Mouse (Mus musculus): ENCODE results near the gene Apom. TPM values are rescaled to one million over a fixed set of nuclear protein-coding genes. Genes with fewer than 3 reads are reported as not detected.

Apom gene
- polyA plus RNA-seq, 1 experiment from 2014 or later: 10.4 TPM

- Histone ChIP-seq H3K9ac (ENCODE audit: low read depth, low read length) (no peak overlapping the region), H3K9me3 (ENCODE audit: control insufficient read depth, low read length) (no peaks in the 10 kb centered on the region), H3K27me3 (ENCODE audit: control insufficient read depth, insufficient read depth, low read length) (no peaks in the 10 kb centered on the region), H3K4me3 (ENCODE audit: low read length) (no peak overlapping the region), H3K27ac (ENCODE audit: low read depth, low read length) (no peak overlapping the region), H3K4me2 (replicated peaks; ENCODE audit: low read depth, low read length) (no peak overlapping the region), H3K36me3 (ENCODE audit: control insufficient read depth, insufficient read depth, low read length) (peaks cover 15% of the 10 kb centered on the region), H3K4me1 (ENCODE audit: control insufficient read depth, insufficient read depth, low read length) (peaks cover 12% of the 10 kb centered on the region)
- 61% methylated on average over 2 of the region's 2 CpGs for WGBS
- ATAC-seq (ENCODE audit: low FRiP score, low TSS enrichment): no peak
These were observed 43.7 kb downstream of the Apom start for GRCm38 (mm10) chr17:35088151-35088550.

GRCm38 (mm10) chr17:35085208-35085865, 46.5 kb downstream of the Apom start, which contains the start of gene Ly6g6f:
Gene Ly6g6f, minus strand, starts transcription at chr17:35085610.
- Histone ChIP-seq H3K9ac (ENCODE audit: low read depth, low read length) (no peak within 1 kb of the TSS), H3K36me3 (ENCODE audit: control insufficient read depth, insufficient read depth, low read length) (no peaks in the 10 kb centered on the region), H3K9me3 (ENCODE audit: control insufficient read depth, low read length) (no peaks in the 10 kb centered on the region), H3K4me1 (ENCODE audit: control insufficient read depth, insufficient read depth, low read length) (peaks cover 7% of the 10 kb centered on the region), H3K27ac (ENCODE audit: low read depth, low read length) (no peak within 1 kb of the TSS), H3K4me3 (ENCODE audit: low read length) (no peak within 1 kb of the TSS), H3K4me2 (replicated peaks; ENCODE audit: low read depth, low read length) (no peak within 1 kb of the TSS), H3K27me3 (ENCODE audit: control insufficient read depth, insufficient read depth, low read length) (no peaks in the 10 kb centered on the region)
- ATAC-seq (ENCODE audit: low FRiP score, low TSS enrichment): no peak
- 85% methylated on average over 7 of the region's 7 CpGs for WGBS

GRCm38 (mm10) chr17:35083929-35084497, 47.8 kb downstream of the Apom start:
- no peaks in the 10 kb centered on the region for H3K9me3 ChIP-seq (ENCODE audit: control insufficient read depth, low read length)
- no peak overlapping the region for H3K9ac ChIP-seq (ENCODE audit: low read depth, low read length)
- H3K27me3 ChIP-seq (ENCODE audit: control insufficient read depth, insufficient read depth, low read length): no peaks in the 10 kb centered on the region
- H3K4me3 ChIP-seq (ENCODE audit: low read length): no peak overlapping the region
- H3K4me1 ChIP-seq (ENCODE audit: control insufficient read depth, insufficient read depth, low read length): no peaks in the 10 kb centered on the region
- no peak for ATAC-seq (ENCODE audit: low FRiP score, low TSS enrichment)
- H3K27ac ChIP-seq (ENCODE audit: low read depth, low read length): no peak overlapping the region
- 85% methylated on average over 3 of the region's 3 CpGs for WGBS
- no peaks in the 10 kb centered on the region for H3K36me3 ChIP-seq (ENCODE audit: control insufficient read depth, insufficient read depth, low read length)
- no peak overlapping the region for H3K4me2 ChIP-seq (replicated peaks; ENCODE audit: low read depth, low read length)

GRCm38 (mm10) chr17:35082841-35083576, 48.8 kb downstream of the Apom start:
- Histone ChIP-seq H3K4me3 (ENCODE audit: low read length) (no peak overlapping the region), H3K4me2 (replicated peaks; ENCODE audit: low read depth, low read length) (no peak overlapping the region), H3K36me3 (ENCODE audit: control insufficient read depth, insufficient read depth, low read length) (no peaks in the 10 kb centered on the region), H3K9ac (ENCODE audit: low read depth, low read length) (no peak overlapping the region), H3K9me3 (ENCODE audit: control insufficient read depth, low read length) (no peaks in the 10 kb centered on the region), H3K4me1 (ENCODE audit: control insufficient read depth, insufficient read depth, low read length) (no peaks in the 10 kb centered on the region), H3K27me3 (ENCODE audit: control insufficient read depth, insufficient read depth, low read length) (peaks cover 2% of the 10 kb centered on the region; the same call in 1 of the 2 replicates), H3K27ac (ENCODE audit: low read depth, low read length) (no peak overlapping the region)
- 81% methylated on average over 16 of the region's 16 CpGs for WGBS
- no peak for ATAC-seq (ENCODE audit: low FRiP score, low TSS enrichment)

- Histone ChIP-seq H3K9me3 (ENCODE audit: control insufficient read depth, low read length) (no peaks in the 10 kb centered on the region), H3K4me2 (replicated peaks; ENCODE audit: low read depth, low read length) (no peak overlapping the region), H3K9ac (ENCODE audit: low read depth, low read length) (no peak overlapping the region), H3K36me3 (ENCODE audit: control insufficient read depth, insufficient read depth, low read length) (no peaks in the 10 kb centered on the region), H3K4me1 (ENCODE audit: control insufficient read depth, insufficient read depth, low read length) (peaks cover 9% of the 10 kb centered on the region; the same call in 1 of the 2 replicates), H3K27ac (ENCODE audit: low read depth, low read length) (no peak overlapping the region), H3K27me3 (ENCODE audit: control insufficient read depth, insufficient read depth, low read length) (peaks cover 2% of the 10 kb centered on the region; the same call in 1 of the 2 replicates), H3K4me3 (ENCODE audit: low read length) (no peak overlapping the region)
- ATAC-seq (ENCODE audit: low FRiP score, low TSS enrichment): no peak
- WGBS: 90% methylated on average over 4 of the region's 4 CpGs
These were observed 51.1 kb downstream of the Apom start for GRCm38 (mm10) chr17:35080710-35081109.

GRCm38 (mm10) chr17:35080248-35080647, 51.6 kb downstream of the Apom start:
- Histone ChIP-seq H3K4me1 (ENCODE audit: control insufficient read depth, insufficient read depth, low read length) (peaks cover 9% of the 10 kb centered on the region; the same call in 1 of the 2 replicates), H3K27me3 (ENCODE audit: control insufficient read depth, insufficient read depth, low read length) (peaks cover 2% of the 10 kb centered on the region; the same call in 1 of the 2 replicates), H3K9me3 (ENCODE audit: control insufficient read depth, low read length) (peaks cover 2% of the 10 kb centered on the region; the same call in 1 of the 2 replicates), H3K4me3 (ENCODE audit: low read length) (no peak overlapping the region), H3K27ac (ENCODE audit: low read depth, low read length) (no peak overlapping the region), H3K36me3 (ENCODE audit: control insufficient read depth, insufficient read depth, low read length) (no peaks in the 10 kb centered on the region), H3K9ac (ENCODE audit: low read depth, low read length) (no peak overlapping the region), H3K4me2 (replicated peaks; ENCODE audit: low read depth, low read length) (no peak overlapping the region)
- no peak for ATAC-seq (ENCODE audit: low FRiP score, low TSS enrichment)
- WGBS: 35% methylated on average over 6 of the region's 6 CpGs

- peaks cover 3% of the 10 kb centered on the region; the same call in 1 of the 2 replicates for H3K9me3 ChIP-seq (ENCODE audit: control insufficient read depth, low read length)
- no peaks in the 10 kb centered on the region for H3K36me3 ChIP-seq (ENCODE audit: control insufficient read depth, insufficient read depth, low read length)
- ATAC-seq (ENCODE audit: low FRiP score, low TSS enrichment): no peak
- H3K9ac ChIP-seq (ENCODE audit: low read depth, low read length): no peak overlapping the region
- peaks cover 2% of the 10 kb centered on the region; the same call in 1 of the 2 replicates for H3K27me3 ChIP-seq (ENCODE audit: control insufficient read depth, insufficient read depth, low read length)
- peaks cover 9% of the 10 kb centered on the region; the same call in 1 of the 2 replicates for H3K4me1 ChIP-seq (ENCODE audit: control insufficient read depth, insufficient read depth, low read length)
- H3K27ac ChIP-seq (ENCODE audit: low read depth, low read length): no peak overlapping the region
- 61% methylated on average over 9 of the region's 9 CpGs for WGBS
- H3K4me3 ChIP-seq (ENCODE audit: low read length): no peak overlapping the region
- no peak overlapping the region for H3K4me2 ChIP-seq (replicated peaks; ENCODE audit: low read depth, low read length)
These were observed 52.1 kb downstream of the Apom start for GRCm38 (mm10) chr17:35079778-35080177.

Measured in kidney, embryonic 14.5 days (tissue).